Mouse (Mus musculus) brain, embryonic 14.5 days (tissue): ENCODE measurements around the gene Ltbp2. TPM values are rescaled to one million over a fixed set of nuclear protein-coding genes. Genes with fewer than 3 reads are reported as not detected.

Source experiments
- DNase-seq: peaks from one replicate; pipeline ENCODE4 v3.0.0-alpha.2; 2011; ENCODE audit warnings: low read depth
- CTCF ChIP-seq: fragments of 200-500 bp; IDR thresholded peaks from 2 replicates; pipeline ENCODE4 v1.5.1; 2012; ENCODE audit warnings: inconsistent platforms, mild to moderate bottlenecking, moderate library complexity, borderline replicate concordance; ENCODE audit not compliant: insufficient read depth, insufficient read length; ENCODE audit errors: extremely low read depth
- POLR2A ChIP-seq: fragments of 200-500 bp; IDR thresholded peaks from 2 replicates; pipeline ENCODE4 v1.6.1; 2012; ENCODE audit warnings: mild to moderate bottlenecking, inconsistent platforms, borderline replicate concordance; ENCODE audit not compliant: poor library complexity, insufficient read depth, insufficient read length, severe bottlenecking; ENCODE audit errors: extremely low read depth
- polyA plus RNA-seq: library from polyadenylated mRNA; depleted of rRNA; stranded (reverse); fragments of >200 nt; gene quantifications from 2 replicates; pipeline ENCODE4 v1.2.3, GENCODE M21; 2012

The Ltbp2 gene
- polyA plus RNA-seq, 1 experiment: 1.4 TPM

GRCm38 (mm10) chr12:84865431-84865830 is 10.9 kb downstream of the Ltbp2 start:
- TF ChIP-seq CTCF (no peak), POLR2A (no peak)

GRCm38 (mm10) chr12:84864801-84865200 is 11.5 kb downstream of the Ltbp2 start:
- no peak for TF ChIP-seq CTCF
- TF ChIP-seq POLR2A: no peak

More at GRCm38 (mm10) chr12:84865431-84865830, 10.9 kb downstream of the Ltbp2 start:
- no peak for DNase-seq

GRCm38 (mm10) chr12:84863196-84863595 is 13.1 kb downstream of the Ltbp2 start:
- DNase-seq: no peak
- TF ChIP-seq CTCF (no peak), POLR2A (no peak)

More at GRCm38 (mm10) chr12:84864801-84865200, 11.5 kb downstream of the Ltbp2 start:
- DNase-seq: no peak

- no peak for DNase-seq
- TF ChIP-seq CTCF: no peak
- no peak for TF ChIP-seq POLR2A
These were observed 14.0 kb downstream of the Ltbp2 start for GRCm38 (mm10) chr12:84862136-84862910.

GRCm38 (mm10) chr12:84858149-84859113 is 17.9 kb downstream of the Ltbp2 start:
- no peak for DNase-seq
- TF ChIP-seq POLR2A (no peak), CTCF (no peak)

- no peak for DNase-seq
- TF ChIP-seq POLR2A (no peak), CTCF (no peak)
These were observed 18.6 kb downstream of the Ltbp2 start for GRCm38 (mm10) chr12:84857706-84858105.

GRCm38 (mm10) chr12:84856532-84856931 is 19.8 kb downstream of the Ltbp2 start:
- no peak for DNase-seq

GRCm38 (mm10) chr12:84855084-84855625 is 21.2 kb downstream of the Ltbp2 start:
- DNase-seq: no peak
- TF ChIP-seq CTCF: no peak
- no peak for TF ChIP-seq POLR2A

More at GRCm38 (mm10) chr12:84856532-84856931, 19.8 kb downstream of the Ltbp2 start:
- TF ChIP-seq POLR2A (no peak), CTCF (no peak)

- no peak for TF ChIP-seq POLR2A
- no peak for TF ChIP-seq CTCF
- DNase-seq: no peak
These were observed 21.8 kb downstream of the Ltbp2 start for GRCm38 (mm10) chr12:84854392-84855033.

- DNase-seq: no peak
- no peak for TF ChIP-seq POLR2A
- no peak for TF ChIP-seq CTCF
These were observed 24.8 kb downstream of the Ltbp2 start for GRCm38 (mm10) chr12:84851403-84852040.
